Mouse (Mus musculus): ENCODE measurements around the gene Gbp7. TPM values are rescaled to one million over a fixed set of nuclear protein-coding genes. Genes with fewer than 3 reads are reported as not detected.
"Not testable (repeated sequence)": the region's sequence is repeated elsewhere in the genome, so short reads cannot be mapped to it uniquely, and the experiment has no call there.

Gene Gbp7
- polyA plus RNA-seq, 1 experiment from 2014 or later, result 0.76 TPM

- DNase-seq (ENCODE audit: extremely low spot score, low spot score), result no peak
- Histone ChIP-seq H3K4me1 (no peaks in the 10 kb centered on the region), H3K4me3 (no peak overlapping the region), H3K36me3 (replicated peaks) (no peaks in the 10 kb centered on the region), H3K9me3 (no peaks in the 10 kb centered on the region), H3K27me3 (ENCODE audit: poor library complexity, severe bottlenecking) (no peaks in the 10 kb centered on the region), H3K27ac (no peak overlapping the region)
- 88% methylated on average over 6 of the region's 6 CpGs for WGBS
Measured at GRCm38 (mm10) chr3:142541391-142541790, 11.2 kb downstream of the Gbp7 start.

- DNase-seq (ENCODE audit: extremely low spot score, low spot score); H3K27me3 ChIP-seq (ENCODE audit: poor library complexity, severe bottlenecking); H3K4me3 ChIP-seq; H3K9me3 ChIP-seq; H3K27ac ChIP-seq; H3K36me3 ChIP-seq (replicated peaks); H3K4me1 ChIP-seq: not testable (repeated sequence)
- 89% methylated on average over 12 of the region's 12 CpGs for WGBS
Measured at GRCm38 (mm10) chr3:142542776-142543175, 12.6 kb downstream of the Gbp7 start.

GRCm38 (mm10) chr3:142546690-142547089 is 16.5 kb downstream of the Gbp7 start:
- H3K4me1 ChIP-seq, result no peaks in the 10 kb centered on the region
- 90% methylated on average over 3 of the region's 3 CpGs for WGBS
- H3K9me3 ChIP-seq, result no peaks in the 10 kb centered on the region
- no peaks in the 10 kb centered on the region for H3K36me3 ChIP-seq (replicated peaks)
- H3K27me3 ChIP-seq (ENCODE audit: poor library complexity, severe bottlenecking), result no peaks in the 10 kb centered on the region
- no peak overlapping the region for H3K27ac ChIP-seq
- no peak for DNase-seq (ENCODE audit: extremely low spot score, low spot score)
- no peak overlapping the region for H3K4me3 ChIP-seq

- 85% methylated on average over 3 of the region's 3 CpGs for WGBS
- Histone ChIP-seq H3K4me1 (no peaks in the 10 kb centered on the region), H3K27ac (no peak overlapping the region), H3K9me3 (no peaks in the 10 kb centered on the region), H3K27me3 (ENCODE audit: poor library complexity, severe bottlenecking) (no peaks in the 10 kb centered on the region), H3K4me3 (no peak overlapping the region), H3K36me3 (replicated peaks) (no peaks in the 10 kb centered on the region)
- DNase-seq (ENCODE audit: extremely low spot score, low spot score), result no peak
Measured at GRCm38 (mm10) chr3:142550052-142550676, 20.0 kb downstream of the Gbp7 start.

GRCm38 (mm10) chr3:142554601-142555000 is 24.5 kb downstream of the Gbp7 start:
- Histone ChIP-seq H3K36me3 (replicated peaks) (no peaks in the 10 kb centered on the region), H3K4me3 (no peak overlapping the region), H3K4me1 (0 out of 2 replicates have a peak, but pooled peaks cover under 1% of the 10 kb centered on the region), H3K9me3 (no peaks in the 10 kb centered on the region), H3K27ac (no peak overlapping the region), H3K27me3 (ENCODE audit: poor library complexity, severe bottlenecking) (no peaks in the 10 kb centered on the region)
- 85% methylated on average over 1 of the region's 1 CpGs for WGBS
- DNase-seq (ENCODE audit: extremely low spot score, low spot score), result no peak

- no peak for DNase-seq (ENCODE audit: extremely low spot score, low spot score)
- Histone ChIP-seq H3K27ac (no peak overlapping the region), H3K4me3 (no peak overlapping the region), H3K27me3 (ENCODE audit: poor library complexity, severe bottlenecking) (no peaks in the 10 kb centered on the region), H3K9me3 (no peaks in the 10 kb centered on the region), H3K4me1 (peaks cover 10% of the 10 kb centered on the region), H3K36me3 (replicated peaks) (no peaks in the 10 kb centered on the region)
- WGBS, result 94% methylated on average over 11 of the region's 11 CpGs
Measured at GRCm38 (mm10) chr3:142555623-142556022, 25.5 kb downstream of the Gbp7 start.

- 49% methylated on average over 3 of the region's 3 CpGs for WGBS
- no peak for DNase-seq (ENCODE audit: extremely low spot score, low spot score)
- Histone ChIP-seq H3K4me1 (peaks cover 11% of the 10 kb centered on the region), H3K36me3 (replicated peaks) (no peaks in the 10 kb centered on the region), H3K4me3 (peak within 1 kb of the TSS; percentile 43), H3K27ac (no peak within 1 kb of the TSS), H3K27me3 (ENCODE audit: poor library complexity, severe bottlenecking) (no peaks in the 10 kb centered on the region), H3K9me3 (no peaks in the 10 kb centered on the region)
Measured at GRCm38 (mm10) chr3:142559632-142560228, 29.6 kb downstream of the Gbp7 start, which contains the start of gene Gbp3. Gene Gbp3 (plus strand): TSS chr3:142560026.

- Histone ChIP-seq H3K27me3 (ENCODE audit: poor library complexity, severe bottlenecking) (no peaks in the 10 kb centered on the region), H3K4me1 (peaks cover 11% of the 10 kb centered on the region), H3K36me3 (replicated peaks) (no peaks in the 10 kb centered on the region), H3K27ac (no peak overlapping the region), H3K9me3 (no peaks in the 10 kb centered on the region), H3K4me3 (peak overlapping the region; percentile 43)
- DNase-seq (ENCODE audit: extremely low spot score, low spot score), result peak; percentile 81
- WGBS, result 24% methylated on average over 12 of the region's 12 CpGs
Measured at GRCm38 (mm10) chr3:142560296-142560948, 30.3 kb downstream of the Gbp7 start.

GRCm38 (mm10) chr3:142561045-142561646 is 31.0 kb downstream of the Gbp7 start:
- H3K27ac ChIP-seq, result no peak overlapping the region
- no peaks in the 10 kb centered on the region for H3K27me3 ChIP-seq (ENCODE audit: poor library complexity, severe bottlenecking)
- peaks cover 11% of the 10 kb centered on the region for H3K4me1 ChIP-seq
- 91% methylated on average over 14 of the region's 14 CpGs for WGBS
- no peak for DNase-seq (ENCODE audit: extremely low spot score, low spot score)
- no peaks in the 10 kb centered on the region for H3K9me3 ChIP-seq
- no peaks in the 10 kb centered on the region for H3K36me3 ChIP-seq (replicated peaks)
- no peak overlapping the region for H3K4me3 ChIP-seq

GRCm38 (mm10) chr3:142561666-142562065 is 31.5 kb downstream of the Gbp7 start:
- 89% methylated on average over 7 of the region's 7 CpGs for WGBS
- Histone ChIP-seq H3K27ac (no peak overlapping the region), H3K36me3 (replicated peaks) (no peaks in the 10 kb centered on the region)

GRCm38 (mm10) chr3:142567490-142567889 is 37.3 kb downstream of the Gbp7 start:
- WGBS, result 81% methylated on average over 5 of the region's 5 CpGs
- not testable (repeated sequence) for DNase-seq (ENCODE audit: extremely low spot score, low spot score); H3K27me3 ChIP-seq (ENCODE audit: poor library complexity, severe bottlenecking); H3K4me3 ChIP-seq; H3K27ac ChIP-seq; H3K36me3 ChIP-seq (replicated peaks); H3K4me1 ChIP-seq; H3K9me3 ChIP-seq

More at GRCm38 (mm10) chr3:142561666-142562065, 31.5 kb downstream of the Gbp7 start:
- no peak for DNase-seq (ENCODE audit: extremely low spot score, low spot score)
- H3K9me3 ChIP-seq, result no peaks in the 10 kb centered on the region
- no peak overlapping the region for H3K4me3 ChIP-seq
- peaks cover 11% of the 10 kb centered on the region for H3K4me1 ChIP-seq
- no peaks in the 10 kb centered on the region for H3K27me3 ChIP-seq (ENCODE audit: poor library complexity, severe bottlenecking)

GRCm38 (mm10) chr3:142570738-142571137 is 40.6 kb downstream of the Gbp7 start:
- WGBS, result 92% methylated on average over 4 of the region's 4 CpGs
- Histone ChIP-seq H3K4me1 (no peaks in the 10 kb centered on the region), H3K27ac (no peak overlapping the region), H3K36me3 (replicated peaks) (no peaks in the 10 kb centered on the region), H3K4me3 (no peak overlapping the region), H3K9me3 (no peaks in the 10 kb centered on the region), H3K27me3 (ENCODE audit: poor library complexity, severe bottlenecking) (no peaks in the 10 kb centered on the region)
- no peak for DNase-seq (ENCODE audit: extremely low spot score, low spot score)

GRCm38 (mm10) chr3:142577108-142577507 is 47.0 kb downstream of the Gbp7 start:
- Histone ChIP-seq H3K9me3 (no peaks in the 10 kb centered on the region), H3K36me3 (replicated peaks) (no peaks in the 10 kb centered on the region), H3K4me1 (no peaks in the 10 kb centered on the region), H3K27me3 (ENCODE audit: poor library complexity, severe bottlenecking) (no peaks in the 10 kb centered on the region), H3K27ac (no peak overlapping the region), H3K4me3 (no peak overlapping the region)
- 86% methylated on average over 3 of the region's 3 CpGs for WGBS
- DNase-seq (ENCODE audit: extremely low spot score, low spot score), result no peak

Measured in forebrain, embryonic 10.5 days (tissue).